Mouse (Mus musculus) liver, postnatal 0 days (tissue): ENCODE data around the gene Wbp11. TPM values are rescaled to one million over a fixed set of nuclear protein-coding genes. Genes with fewer than 3 reads are reported as not detected.

Experiments
- ATAC-seq: fragments of 200-750 bp; cut with Nextera tagmentation; 2 replicates; pipeline ENCODE4 v1.8.0; 2017; ENCODE audit warnings: mild to moderate bottlenecking, moderate library complexity
- DNase-seq: peaks from one replicate; pipeline ENCODE4 v3.0.0-alpha.2; 2016
- H3K27ac ChIP-seq: fragments of 300-500 bp; sonication (generic); 2 replicates; pipeline ENCODE4 v1.5.1; 2014; ENCODE audit warnings: antibody characterized with exemption, moderate library complexity, mild to moderate bottlenecking, low read depth
- H3K27me3 ChIP-seq: fragments of 300-500 bp; sonication (generic); 2 replicates; pipeline ENCODE4 v1.6.1; 2014; ENCODE audit warnings: low read length, control low read depth, mixed read lengths; ENCODE audit not compliant: insufficient read depth
- H3K36me3 ChIP-seq: fragments of 300-500 bp; sonication (generic); replicated peaks from 2 replicates; pipeline ENCODE4 v1.6.1; 2014; ENCODE audit warnings: mild to moderate bottlenecking, control low read depth, low read length, moderate library complexity, mixed read lengths; ENCODE audit not compliant: insufficient read depth
- H3K4me1 ChIP-seq: fragments of 300-500 bp; sonication (generic); 2 replicates; pipeline ENCODE4 v1.6.1; 2014; ENCODE audit warnings: antibody characterized with exemption, mild to moderate bottlenecking, control low read depth; ENCODE audit not compliant: insufficient read depth
- H3K4me2 ChIP-seq: fragments of 300-500 bp; sonication (generic); 2 replicates; pipeline ENCODE4 v1.6.1; 2014; ENCODE audit warnings: low read depth, mild to moderate bottlenecking, low read length, moderate library complexity, mixed read lengths
- H3K4me3 ChIP-seq: fragments of 300-500 bp; sonication (generic); 2 replicates; pipeline ENCODE4 v1.5.1; 2014; ENCODE audit warnings: low read depth, low read length
- H3K9ac ChIP-seq: fragments of 300-500 bp; sonication (generic); replicated peaks from 2 replicates; pipeline ENCODE4 v1.6.1; 2014; ENCODE audit warnings: mild to moderate bottlenecking, moderate library complexity
- H3K9me3 ChIP-seq: fragments of 300-500 bp; sonication (generic); 2 replicates; pipeline ENCODE4 v1.6.1; 2016; ENCODE audit warnings: mild to moderate bottlenecking, control low read depth, low read length, mixed read lengths
- CTCF ChIP-seq: sonication (generic); IDR thresholded peaks from 2 replicates; pipeline ENCODE4 v1.5.1; 2016; ENCODE audit warnings: antibody characterized with exemption, low read depth
- EP300 ChIP-seq: IDR thresholded peaks from 2 replicates; pipeline ENCODE4 v1.6.1; 2016; ENCODE audit warnings: antibody characterized with exemption, low read depth, mild to moderate bottlenecking
- WGBS: fragments of 180-500 bp; shearing (Covaris S2); extraction: QIAGEN DNeasy Blood & Tissue Kit; methylation state at CpG from one replicate; pipeline ENCODE4 v1.1.7; 2014; ENCODE audit not compliant: insufficient replicate concordance; 5-methylcytosine and 5-hydroxymethylcytosine counted together
- microRNA-seq: library from miRNA; unstranded; fragments of <30 nt; microRNA quantifications from one replicate; pipeline ENCODE4, GENCODE M21; 2016
- polyA plus RNA-seq: library from polyadenylated mRNA; unstranded; fragments of >200 nt; fragmentation: Nextera tagmentation; extraction: Ambion mirVana; gene quantifications from 2 replicates; pipeline ENCODE4 v1.2.1, GENCODE M21; 2015

The Wbp11 gene
- polyA plus RNA-seq, 1 experiment from 2014 or later: 33.8 TPM

GRCm38 (mm10) chr6:136781377-136781986, 46.6 kb downstream of the Wbp11 start, which contains the start of gene Gucy2c:
Gucy2c (minus strand) TSS chr6:136781765.
- no peak within 1 kb of the TSS for H3K27ac ChIP-seq
- DNase-seq: no peak
- peak within 1 kb of the TSS; percentile 29 for H3K4me2 ChIP-seq
- H3K36me3 ChIP-seq: no peaks in the 10 kb centered on the region
- H3K9me3 ChIP-seq: no peaks in the 10 kb centered on the region
- H3K4me3 ChIP-seq: no peak within 1 kb of the TSS
- no peaks in the 10 kb centered on the region; the same call in 1 of the 2 replicates for H3K4me1 ChIP-seq
- 74% methylated on average over 20 of the region's 20 CpGs for WGBS
- H3K27me3 ChIP-seq: no peaks in the 10 kb centered on the region
- TF ChIP-seq CTCF (no peak), EP300 (no peak)
- no peak within 1 kb of the TSS for H3K9ac ChIP-seq
- peak; percentile 89 for ATAC-seq

DNA sequence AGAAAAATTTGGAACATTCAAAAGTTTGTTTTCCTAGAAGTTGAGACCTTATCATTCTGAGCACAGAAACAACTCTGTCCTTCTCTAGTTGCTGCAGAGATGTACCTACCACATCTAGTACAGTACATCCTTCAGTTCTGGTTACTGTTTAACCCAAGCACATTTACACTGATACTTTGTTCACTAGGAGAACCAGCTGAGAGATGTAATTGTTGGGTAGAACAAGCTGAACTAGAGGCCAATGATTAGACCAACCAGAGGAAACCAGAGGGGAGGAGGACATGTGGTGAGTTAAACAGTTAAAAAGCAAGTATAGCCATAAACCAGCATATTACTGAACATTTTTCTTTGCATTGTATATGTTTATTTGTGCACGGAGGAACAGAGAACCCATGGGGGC, 51.6 kb downstream of the Wbp11 start:
- no peak for ATAC-seq
- 66% methylated on average over 1 of the region's 1 CpGs for whole genome bisulfite sequencing

DNA sequence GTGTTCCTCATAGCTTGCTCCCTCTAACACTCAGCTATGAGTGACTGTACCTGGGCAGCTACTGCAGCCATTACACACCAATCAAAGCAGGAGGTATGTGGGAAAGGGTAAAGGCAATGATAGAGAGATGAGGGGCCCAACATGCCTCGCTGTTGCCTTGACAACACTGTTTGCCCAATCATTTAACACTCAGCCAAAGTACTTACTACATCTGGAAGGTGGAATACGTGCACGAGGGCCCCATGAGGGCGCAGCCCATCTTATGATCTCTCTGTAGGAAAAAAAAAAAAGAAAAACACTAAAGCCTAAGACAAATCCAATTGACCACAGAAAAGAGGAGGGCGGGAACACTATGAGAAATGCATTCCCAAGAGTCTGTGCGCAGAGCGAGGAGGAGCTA, 58.2 kb downstream of the Wbp11 start:
- H3K9ac ChIP-seq: no peak overlapping the region
- H3K36me3 ChIP-seq: no peaks in the 10 kb centered on the region
- TF ChIP-seq CTCF (no peak), EP300 (no peak)
- H3K4me3 ChIP-seq: no peak overlapping the region
- 75% methylated on average over 7 of the region's 7 CpGs for WGBS
- no peak overlapping the region for H3K27ac ChIP-seq
- no peak overlapping the region for H3K4me2 ChIP-seq
- no peaks in the 10 kb centered on the region for H3K4me1 ChIP-seq
- H3K27me3 ChIP-seq: no peaks in the 10 kb centered on the region
- DNase-seq (no peak), ATAC-seq (no peak)
- H3K9me3 ChIP-seq: no peaks in the 10 kb centered on the region

More for the DNA sequence above, 51.6 kb downstream of the Wbp11 start:
- no peak overlapping the region for H3K27ac ChIP-seq
- TF ChIP-seq CTCF: no peak
- TF ChIP-seq EP300: no peak
- H3K27me3 ChIP-seq: no peaks in the 10 kb centered on the region
- H3K9ac ChIP-seq: no peak overlapping the region
- no peak overlapping the region for H3K4me2 ChIP-seq
- no peaks in the 10 kb centered on the region for H3K36me3 ChIP-seq
- no peak for DNase-seq
- H3K4me3 ChIP-seq: no peak overlapping the region
- no peaks in the 10 kb centered on the region for H3K9me3 ChIP-seq
- H3K4me1 ChIP-seq: no peaks in the 10 kb centered on the region; the same call in 1 of the 2 replicates

DNA sequence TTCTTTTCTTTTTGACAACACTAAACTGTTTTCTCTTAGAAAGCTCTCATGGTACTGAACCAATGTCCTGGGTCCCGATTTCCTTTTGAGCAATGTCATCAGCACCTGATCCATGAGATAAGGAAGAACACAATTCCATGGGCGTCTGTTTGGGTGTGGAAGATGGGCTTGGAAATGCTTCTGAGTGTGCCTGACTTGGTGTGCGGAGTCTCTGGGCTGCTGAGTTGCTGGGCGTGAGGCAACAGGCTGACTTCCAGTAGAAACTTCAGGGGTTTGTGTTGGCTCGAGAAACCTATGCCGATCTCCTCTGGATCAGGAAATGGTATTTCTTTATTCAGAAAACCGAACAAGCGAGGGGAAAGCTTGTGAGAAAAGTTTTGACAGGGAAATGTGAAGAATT, 58.9 kb downstream of the Wbp11 start:
- H3K9me3 ChIP-seq: no peaks in the 10 kb centered on the region
- DNase-seq (no peak), ATAC-seq (no peak)
- TF ChIP-seq EP300 (no peak), CTCF (no peak)
- no peak overlapping the region for H3K4me2 ChIP-seq
- no peak overlapping the region for H3K27ac ChIP-seq
- H3K9ac ChIP-seq: no peak overlapping the region
- no peak overlapping the region for H3K4me3 ChIP-seq
- H3K4me1 ChIP-seq: no peaks in the 10 kb centered on the region
- no peaks in the 10 kb centered on the region for H3K27me3 ChIP-seq
- 76% methylated on average over 8 of the region's 8 CpGs for WGBS
- no peaks in the 10 kb centered on the region for H3K36me3 ChIP-seq

DNA sequence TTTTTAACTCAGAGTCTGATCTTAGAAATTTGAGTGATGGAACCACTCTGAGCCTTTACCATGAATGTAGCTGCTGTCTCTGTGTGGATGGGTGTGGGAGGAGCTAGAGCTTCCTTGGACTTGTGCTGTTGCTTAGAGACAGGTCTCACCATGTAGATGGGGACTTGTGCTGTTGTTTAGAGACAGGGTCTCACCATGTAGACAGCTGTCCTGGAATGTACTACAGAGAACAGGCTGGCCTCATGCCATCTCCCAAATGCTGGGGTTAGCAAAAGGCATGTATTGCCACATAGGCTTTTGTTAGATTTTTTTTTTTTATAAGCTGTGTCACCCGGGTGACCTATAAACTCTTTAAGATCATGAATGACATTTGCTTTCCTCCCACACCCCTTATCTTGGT, 64.1 kb downstream of the Wbp11 start:
- Histone ChIP-seq H3K4me2 (no peak overlapping the region), H3K27ac (no peak overlapping the region), H3K4me1 (no peaks in the 10 kb centered on the region), H3K9me3 (no peaks in the 10 kb centered on the region), H3K9ac (no peak overlapping the region), H3K4me3 (no peak overlapping the region), H3K36me3 (no peaks in the 10 kb centered on the region), H3K27me3 (no peaks in the 10 kb centered on the region)
- DNase-seq: no peak
- ATAC-seq: no peak
- WGBS: 24% methylated on average over 1 of the region's 1 CpGs
- TF ChIP-seq CTCF (no peak), EP300 (no peak)

Small RNAs within 50 kb of the gene (microRNA-seq; reads per million reads assigned to microRNA genes)
- not detected for gene Gm44364

Other genes starting within 250 kb of the Wbp11 start
- 30.7 and 31.3 TPM in 2 replicates for gene Plbd1, start 166.3 kb downstream of the Wbp11 start, polyA plus RNA-seq
- gene Gucy2c, start 46.5 kb downstream of the Wbp11 start, polyA plus RNA-seq: 0.57 and 0.99 TPM in 2 replicates
- gene Hist4h4, start 23.8 kb downstream of the Wbp11 start, polyA plus RNA-seq: 1.1 and 1.4 TPM in 2 replicates
- 147 and 152 TPM in 2 replicates for gene H2afj, start 20.0 kb downstream of the Wbp11 start, polyA plus RNA-seq
- 0.44 and 0.99 TPM in 2 replicates for gene BC049715, start 607 bp downstream of the Wbp11 start, polyA plus RNA-seq
- gene Smco3, start 7.2 kb upstream of the Wbp11 start, polyA plus RNA-seq: not detected in 2 replicates
- 10.6 and 11.1 TPM in 2 replicates for gene Art4, start 29.5 kb upstream of the Wbp11 start, polyA plus RNA-seq
- 4.5 and 6.2 TPM in 2 replicates for gene Mgp, start 47.6 kb upstream of the Wbp11 start, polyA plus RNA-seq
- 0.40 and 0.42 TPM in 2 replicates for gene Erp27, start 93.9 kb upstream of the Wbp11 start, polyA plus RNA-seq
- gene Pde6h, start 95.6 kb upstream of the Wbp11 start, polyA plus RNA-seq: 0.34 and 0.77 TPM in 2 replicates
- 190 and 192 TPM in 2 replicates for gene Arhgdib, start 113.7 kb upstream of the Wbp11 start, polyA plus RNA-seq